Mouse (Mus musculus): ENCODE measurements around the gene Ezh1.

Ezh1 gene

GRCm38 (mm10) chr11:101216936-101217335 lies 9.3 kb downstream of the Ezh1 start:
- DNase-seq (ENCODE audit: low read depth, low spot score) = no peak

GRCm38 (mm10) chr11:101211970-101212369 lies 14.3 kb downstream of the Ezh1 start:
- peak; percentile 76 for DNase-seq (ENCODE audit: low read depth, low spot score)

- peak; percentile 69 for DNase-seq (ENCODE audit: low read depth, low spot score)
These were observed 25.3 kb downstream of the Ezh1 start for GRCm38 (mm10) chr11:101200986-101201385.

GRCm38 (mm10) chr11:101199555-101199954 lies 26.7 kb downstream of the Ezh1 start:
- peak; percentile 59 for DNase-seq (ENCODE audit: low read depth, low spot score)

- DNase-seq (ENCODE audit: low read depth, low spot score) = peak; percentile 84
These were observed 30.1 kb downstream of the Ezh1 start for GRCm38 (mm10) chr11:101196175-101196574.

GRCm38 (mm10) chr11:101195571-101195970 lies 30.7 kb downstream of the Ezh1 start:
- no peak for DNase-seq (ENCODE audit: low read depth, low spot score)

GRCm38 (mm10) chr11:101195101-101195500 lies 31.2 kb downstream of the Ezh1 start:
- no peak for DNase-seq (ENCODE audit: low read depth, low spot score)

GRCm38 (mm10) chr11:101194643-101195042 lies 31.6 kb downstream of the Ezh1 start:
- DNase-seq (ENCODE audit: low read depth, low spot score) = peak; percentile 47

- no peak for DNase-seq (ENCODE audit: low read depth, low spot score)
These were observed 32.1 kb downstream of the Ezh1 start for GRCm38 (mm10) chr11:101194137-101194536.

GRCm38 (mm10) chr11:101193076-101193475 lies 33.2 kb downstream of the Ezh1 start:
- no peak for DNase-seq (ENCODE audit: low read depth, low spot score)

- DNase-seq (ENCODE audit: low read depth, low spot score) = no peak
These were observed 33.6 kb downstream of the Ezh1 start for GRCm38 (mm10) chr11:101192646-101193045.

GRCm38 (mm10) chr11:101191919-101192470 lies 34.3 kb downstream of the Ezh1 start:
- no peak for DNase-seq (ENCODE audit: low read depth, low spot score)

GRCm38 (mm10) chr11:101190913-101191907 lies 35.1 kb downstream of the Ezh1 start:
- DNase-seq (ENCODE audit: low read depth, low spot score) = no peak

- DNase-seq (ENCODE audit: low read depth, low spot score) = no peak
These were observed 35.9 kb downstream of the Ezh1 start for GRCm38 (mm10) chr11:101190181-101190912.

GRCm38 (mm10) chr11:101189495-101190180 lies 36.6 kb downstream of the Ezh1 start:
- no peak for DNase-seq (ENCODE audit: low read depth, low spot score)

GRCm38 (mm10) chr11:101188166-101188805 lies 38.0 kb downstream of the Ezh1 start:
- no peak for DNase-seq (ENCODE audit: low read depth, low spot score)

- no peak for DNase-seq (ENCODE audit: low read depth, low spot score)
These were observed 38.7 kb downstream of the Ezh1 start for GRCm38 (mm10) chr11:101187541-101187940.

- no peak for DNase-seq (ENCODE audit: low read depth, low spot score)
These were observed 39.6 kb downstream of the Ezh1 start for GRCm38 (mm10) chr11:101186526-101187247.

- DNase-seq (ENCODE audit: low read depth, low spot score) = no peak
These were observed 40.8 kb downstream of the Ezh1 start for GRCm38 (mm10) chr11:101185441-101185840.

- no peak for DNase-seq (ENCODE audit: low read depth, low spot score)
These were observed 41.3 kb downstream of the Ezh1 start for GRCm38 (mm10) chr11:101184984-101185383.
